Mouse (Mus musculus) left cerebral cortex, postnatal 36 days (tissue): ENCODE measurements around the gene Prkn. TPM values are rescaled to one million over a fixed set of nuclear protein-coding genes. Genes with fewer than 3 reads are reported as not detected.
A peak's percentile ranks its signal among the peaks of the same experiment; 100 is the strongest.

Experiments used
- DNase-seq, 2 experiments: peaks; one replicate each; pipeline ENCODE4 v3.0.0; 2021 to 2022; ENCODE audit warnings: low spot score in 2 of 2, mixed read lengths in 1 of 2
- intact Hi-C: fragments of 180-260 bp; cut with DNase I; formaldehyde crosslinking; loops from one replicate; pipeline ENCODE4 v1.15.1; 2025
- total RNA-seq, 2 experiments: library from RNA; stranded (reverse); gene quantifications; 2 replicates each; pipeline ENCODE4 v1.2.3; 2021

Prkn gene
- total RNA-seq, 2 experiments from 2014 or later = 15.0 to 20.2 TPM

GRCm38 (mm10) chr17:11462721-11463120, 622.5 kb downstream of the Prkn start:
- no peak for DNase-seq

DNA sequence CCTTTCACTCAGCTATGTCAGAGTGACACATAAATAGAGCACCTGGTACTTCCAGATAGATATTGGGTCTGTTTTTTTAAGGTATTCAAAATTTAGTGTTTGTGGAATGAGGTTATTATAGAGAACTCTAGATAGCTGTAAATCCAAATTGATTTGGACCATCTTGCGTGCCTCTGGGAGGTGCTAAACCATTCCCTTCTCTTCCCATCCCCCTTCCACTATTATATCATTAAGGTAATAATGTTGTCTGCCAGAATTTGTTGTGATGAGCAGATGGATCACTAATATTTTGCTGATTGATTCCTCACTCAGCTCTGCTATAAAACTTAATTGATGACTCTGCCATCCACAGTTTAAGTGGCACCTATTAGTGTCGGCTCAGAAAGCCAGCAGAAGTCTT, 625.9 kb downstream of the Prkn start:
- intact Hi-C loops = no loop called here
- DNase-seq = no peak

More at GRCm38 (mm10) chr17:11462721-11463120, 622.5 kb downstream of the Prkn start:
- intact Hi-C loops = no loop called here

GRCm38 (mm10) chr17:11468624-11469023, 628.4 kb downstream of the Prkn start:
- intact Hi-C loops = no loop called here
- DNase-seq = no peak

DNA sequence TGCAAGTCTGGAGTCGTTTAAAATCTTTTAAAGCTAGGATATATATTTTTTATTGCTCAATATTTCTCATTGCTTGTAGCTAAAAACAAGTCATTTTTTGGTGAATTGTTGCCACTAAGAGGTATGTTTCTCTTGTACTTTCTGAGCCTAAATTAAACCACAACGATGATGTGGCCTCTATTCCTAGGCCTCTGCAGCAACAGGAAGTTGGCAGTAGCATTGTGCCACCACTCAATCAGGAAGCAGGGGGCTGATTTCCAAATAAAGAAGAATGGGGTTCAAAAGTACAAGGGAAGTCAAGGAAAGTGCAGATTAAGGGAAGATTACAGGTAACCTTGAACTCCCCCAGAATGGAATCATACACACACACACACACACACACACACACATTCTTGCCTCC, 642.8 kb downstream of the Prkn start:
- DNase-seq = no peak
- intact Hi-C loops = no loop called here

DNA sequence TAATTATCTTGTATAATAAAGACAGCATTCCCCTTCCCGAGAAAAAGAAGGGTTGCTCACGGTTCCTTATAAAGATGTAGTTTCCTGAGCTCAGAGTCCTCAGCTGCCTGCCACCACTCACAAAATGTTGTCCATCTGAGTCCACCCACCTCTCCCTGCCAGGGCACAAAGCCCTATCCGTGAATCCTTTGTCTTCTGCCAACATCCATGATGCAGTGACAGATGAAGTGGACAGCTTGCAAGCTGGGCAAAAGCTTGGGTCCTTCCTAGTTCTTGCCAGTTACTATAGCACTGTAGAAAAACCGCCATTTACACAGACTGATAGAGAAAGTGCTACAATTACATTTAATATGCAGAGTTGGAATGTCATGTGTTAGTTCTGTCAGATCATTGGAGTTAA, 649.9 kb downstream of the Prkn start:
- no peak for DNase-seq
- intact Hi-C loops = no loop called here

DNA sequence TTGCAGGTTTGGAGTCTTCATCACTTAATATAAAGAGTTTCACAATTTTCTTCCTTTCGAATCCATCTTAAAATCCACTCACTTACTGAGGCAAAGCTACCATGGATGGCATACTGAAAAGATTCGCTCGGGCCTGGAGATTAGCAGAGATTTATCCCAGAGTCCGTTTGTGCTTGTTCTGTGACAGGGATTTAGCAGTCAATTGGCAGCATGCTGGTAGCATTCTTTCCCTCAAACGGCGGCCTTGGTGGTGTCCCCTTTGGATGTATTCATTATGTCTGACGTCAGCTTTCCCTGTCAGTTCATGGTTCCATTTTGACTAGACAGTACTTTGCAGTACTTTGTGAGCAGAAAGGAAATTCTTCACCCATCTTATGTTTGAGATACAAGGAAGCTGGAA, 662.4 kb downstream of the Prkn start:
- no peak for DNase-seq
- intact Hi-C loops = no loop called here

- intact Hi-C loops = no loop called here
Measured at GRCm38 (mm10) chr17:11504496-11504895, 664.3 kb downstream of the Prkn start.

DNA sequence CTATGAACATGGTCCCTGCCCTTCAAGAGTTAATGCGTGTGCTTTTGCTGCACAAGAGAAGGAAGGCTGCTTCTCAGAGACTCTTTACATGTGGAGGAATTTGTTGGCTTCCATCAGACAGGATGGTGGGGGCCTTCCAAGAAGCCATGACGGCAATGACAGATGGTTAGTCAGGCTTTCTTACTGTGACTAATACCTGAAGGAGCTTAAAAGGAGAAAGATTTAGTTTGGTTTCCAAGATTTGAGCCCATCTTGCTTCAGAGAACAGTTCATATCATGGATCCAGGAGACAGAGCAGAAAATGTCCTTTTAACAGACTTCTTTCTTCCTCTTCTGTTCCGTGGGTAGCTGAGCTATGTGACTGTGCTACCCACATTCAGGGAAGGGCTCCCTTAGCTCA, 666.9 kb downstream of the Prkn start:
- DNase-seq = peak in 1 of 2 experiments; percentile 21
- intact Hi-C loops = no loop called here

More at GRCm38 (mm10) chr17:11504496-11504895, 664.3 kb downstream of the Prkn start:
- no peak for DNase-seq

DNA sequence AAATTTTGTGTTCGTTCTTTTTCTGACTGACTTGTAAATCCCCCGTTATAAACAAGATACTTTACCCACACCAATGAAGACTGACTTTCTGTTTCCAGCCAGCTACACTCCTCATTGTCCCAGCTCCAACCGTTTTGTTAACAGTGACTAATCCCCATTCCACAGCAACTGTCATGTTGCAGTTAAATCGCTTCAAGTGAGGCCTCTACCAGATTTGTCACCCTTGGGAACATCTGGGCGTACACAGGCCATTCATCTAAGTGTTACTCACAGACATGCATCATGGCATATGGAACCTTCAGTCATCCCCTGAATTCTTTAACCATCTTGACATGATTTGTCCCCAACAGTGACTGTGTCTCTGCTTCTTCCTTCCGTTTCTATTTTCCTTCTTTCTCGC, 669.9 kb downstream of the Prkn start:
- intact Hi-C loops = no loop called here
- no peak for DNase-seq

DNA sequence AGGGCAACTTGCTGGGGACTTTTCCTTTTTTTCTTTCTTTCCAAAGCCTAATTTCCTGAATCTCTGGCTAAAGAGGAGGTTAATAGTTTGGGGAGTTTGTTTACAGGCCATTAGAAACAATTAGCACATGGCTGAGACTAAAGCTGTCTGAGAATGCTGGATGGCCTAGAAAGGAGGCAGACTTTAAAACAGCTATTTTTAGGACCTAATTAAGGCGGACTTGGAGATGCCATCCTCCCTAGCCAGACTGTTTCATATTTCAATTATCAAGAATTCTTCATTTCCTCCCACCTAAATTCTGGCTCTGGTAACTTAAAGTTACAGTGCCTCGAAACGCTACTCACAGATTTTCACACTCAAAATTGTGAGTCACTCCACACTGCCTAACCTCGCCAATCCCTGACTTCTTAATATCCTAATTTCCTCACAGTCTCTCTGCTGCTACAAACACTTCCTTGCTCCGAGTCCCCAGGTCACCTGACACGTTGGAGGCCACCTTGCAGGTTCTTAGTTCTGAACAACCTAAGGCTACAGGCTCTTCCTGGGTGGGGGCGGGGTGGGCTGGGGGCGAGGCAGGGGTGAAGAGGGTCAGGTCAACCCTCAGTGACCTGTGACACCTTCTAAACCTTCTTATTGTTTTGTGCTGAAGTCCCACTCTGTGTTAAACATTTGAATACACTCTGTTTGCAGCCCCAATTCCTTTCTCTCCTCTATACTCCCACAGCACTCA, 674.0 kb downstream of the Prkn start:
- intact Hi-C loops = no loop called here
- no peak for DNase-seq

DNA sequence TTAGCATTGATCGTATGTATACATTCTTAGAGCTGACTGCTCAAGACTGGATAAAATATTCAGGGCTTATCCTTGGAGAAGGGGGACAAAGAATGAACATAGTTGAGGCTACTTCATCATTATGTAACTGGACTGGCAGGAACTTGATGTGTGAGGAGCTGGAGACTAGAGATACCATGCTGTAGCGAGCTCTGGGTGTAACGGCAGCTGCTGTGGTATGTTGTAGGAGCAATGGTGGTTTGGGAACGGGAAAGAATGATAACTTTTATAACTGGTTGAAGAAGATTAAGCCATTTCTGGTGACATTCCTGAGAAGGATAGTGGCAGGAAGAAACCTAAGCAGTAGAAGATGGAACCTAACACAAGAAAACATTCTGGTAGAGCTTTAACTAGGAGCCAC, 675.4 kb downstream of the Prkn start:
- intact Hi-C loops = no loop called here
- DNase-seq = no peak

DNA sequence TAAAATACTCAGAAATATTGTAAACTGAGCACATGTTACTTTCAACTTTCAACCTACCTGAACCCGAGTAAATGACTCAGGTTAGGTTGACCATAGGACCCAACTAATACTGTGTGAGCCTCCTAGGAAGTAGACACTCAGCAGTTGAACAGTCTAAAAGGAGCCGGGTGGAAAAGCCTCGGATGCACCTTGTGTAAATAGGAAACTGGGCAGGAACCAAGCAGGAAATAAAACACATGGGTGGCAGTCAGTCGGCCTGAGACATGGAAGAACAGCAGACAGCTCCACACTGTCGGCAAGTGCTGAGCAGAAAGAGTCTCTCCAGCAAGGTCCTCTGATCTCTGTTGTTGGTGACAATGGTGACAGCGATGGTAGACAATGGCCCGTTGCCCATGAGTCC, 676.0 kb downstream of the Prkn start:
- intact Hi-C loops = no loop called here
- DNase-seq = no peak

DNA sequence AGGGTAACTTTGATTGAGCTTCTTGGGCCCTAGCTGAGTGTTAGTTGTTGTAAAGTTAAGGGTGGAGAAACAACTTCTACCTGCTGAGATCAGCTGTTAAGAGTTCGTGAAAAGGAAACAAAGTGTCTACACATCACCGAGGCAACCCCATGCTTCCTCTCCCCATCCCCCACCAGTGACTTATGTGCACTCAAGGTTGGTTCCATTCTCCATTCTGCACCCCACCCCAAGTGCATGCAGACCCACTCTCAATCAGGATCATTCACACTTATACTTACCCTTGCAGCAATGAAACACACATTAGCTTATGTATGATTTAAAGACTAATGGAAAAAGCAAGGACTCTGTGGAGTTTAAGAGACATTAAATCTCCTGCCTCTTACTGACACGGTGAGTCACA, 691.9 kb downstream of the Prkn start:
- intact Hi-C loops = no loop called here
- no peak for DNase-seq

GRCm38 (mm10) chr17:11532748-11533147, 692.6 kb downstream of the Prkn start:
- DNase-seq = no peak
- intact Hi-C loops = no loop called here

- intact Hi-C loops = no loop called here
- no peak for DNase-seq
Measured at GRCm38 (mm10) chr17:11533835-11534234, 693.7 kb downstream of the Prkn start.

- intact Hi-C loops = no loop called here
- no peak for DNase-seq
Measured at GRCm38 (mm10) chr17:11538826-11539225, 698.6 kb downstream of the Prkn start.

DNA sequence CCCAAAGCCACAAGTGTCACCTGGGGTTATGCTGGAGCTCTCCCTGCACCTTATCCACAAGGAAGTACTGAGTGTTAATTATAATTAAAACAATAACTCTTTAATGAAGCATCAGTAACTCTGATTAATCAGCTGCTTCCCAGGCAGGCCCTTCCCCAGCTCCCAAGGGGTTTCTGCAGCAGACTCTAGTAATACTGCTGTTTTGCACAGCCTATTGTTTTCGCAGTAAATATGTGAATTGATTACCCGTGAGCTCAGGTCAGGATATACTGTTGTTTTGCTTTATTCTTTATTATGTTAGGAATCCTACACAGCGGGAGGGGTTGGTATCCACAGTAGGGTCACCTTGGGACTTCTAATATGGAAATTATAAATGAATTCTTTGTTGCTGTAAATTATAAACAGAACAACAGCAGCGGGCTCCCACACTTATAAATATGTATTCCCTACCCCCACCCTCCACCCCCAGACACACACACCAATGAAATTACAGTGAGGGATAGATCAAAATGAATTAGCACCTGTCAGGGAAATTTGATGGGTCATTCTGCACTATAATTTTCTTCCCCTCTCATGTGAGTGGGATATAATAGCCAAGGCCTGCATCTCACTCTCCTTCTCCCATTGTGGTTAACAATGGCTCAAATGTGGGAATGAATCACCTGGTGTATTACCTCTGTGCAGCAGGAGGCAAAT, 701.9 kb downstream of the Prkn start:
- DNase-seq = no peak
- intact Hi-C loops = no loop called here

DNA sequence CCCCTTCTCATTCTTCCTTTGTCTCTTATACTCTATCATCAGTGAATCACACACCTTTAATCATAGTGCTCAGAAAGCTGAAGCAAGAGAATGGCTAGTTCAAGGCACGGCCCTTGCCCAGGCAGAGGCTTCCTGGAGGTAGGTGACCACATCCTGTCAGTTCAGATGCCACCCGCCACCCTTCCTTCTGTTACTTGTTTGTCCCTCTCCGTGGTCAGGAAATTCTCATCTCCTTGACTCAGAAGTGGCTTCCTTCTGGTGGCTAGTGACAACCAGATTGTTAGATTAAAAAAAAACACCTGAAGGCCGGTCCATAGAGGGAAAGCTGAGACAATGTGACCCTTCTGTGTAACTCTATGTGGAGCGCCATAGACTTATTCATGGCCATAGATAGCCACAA, 710.4 kb downstream of the Prkn start:
- DNase-seq = no peak
- intact Hi-C loops = no loop called here

DNA sequence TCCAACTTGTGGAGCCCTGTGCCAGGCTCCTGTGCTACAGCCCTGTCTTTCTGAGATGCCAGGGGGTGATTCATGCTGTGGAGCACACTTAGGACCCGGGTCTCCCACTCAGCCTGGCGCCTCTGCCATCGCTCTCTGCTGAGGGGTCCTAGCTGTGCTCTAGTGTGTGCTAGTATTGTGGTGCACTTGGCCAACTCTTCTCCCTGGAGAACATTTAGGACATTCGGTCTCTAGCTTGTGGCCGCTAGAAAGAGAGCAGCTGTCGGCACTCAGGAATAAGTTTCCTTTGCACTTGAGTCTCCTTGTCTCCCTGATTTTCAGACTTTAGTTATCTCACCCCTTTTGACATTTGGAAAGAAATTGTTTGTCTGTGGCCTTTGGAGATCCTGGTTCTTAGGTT, 725.5 kb downstream of the Prkn start:
- DNase-seq = no peak
- intact Hi-C loops = no loop called here

DNA sequence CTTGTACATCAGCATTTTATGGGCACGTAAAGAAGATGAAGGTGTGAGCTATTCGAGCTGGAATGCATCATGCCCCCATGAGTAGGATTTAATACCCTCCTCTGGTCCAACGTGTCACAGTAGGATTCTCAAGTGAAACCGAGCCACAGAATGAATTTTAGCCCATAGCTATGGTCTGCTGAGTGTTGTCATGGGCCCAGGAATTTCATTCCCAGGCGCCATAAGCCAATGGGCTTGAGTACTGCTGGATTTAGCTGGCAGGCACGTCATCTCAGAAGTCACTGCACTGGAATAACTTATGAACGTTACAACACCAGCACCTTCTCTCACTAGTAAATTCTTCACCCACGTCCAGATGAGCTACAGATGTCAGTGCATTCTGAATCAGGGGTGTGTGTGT, 730.2 kb downstream of the Prkn start:
- intact Hi-C loops = no loop called here
- DNase-seq = no peak

DNA sequence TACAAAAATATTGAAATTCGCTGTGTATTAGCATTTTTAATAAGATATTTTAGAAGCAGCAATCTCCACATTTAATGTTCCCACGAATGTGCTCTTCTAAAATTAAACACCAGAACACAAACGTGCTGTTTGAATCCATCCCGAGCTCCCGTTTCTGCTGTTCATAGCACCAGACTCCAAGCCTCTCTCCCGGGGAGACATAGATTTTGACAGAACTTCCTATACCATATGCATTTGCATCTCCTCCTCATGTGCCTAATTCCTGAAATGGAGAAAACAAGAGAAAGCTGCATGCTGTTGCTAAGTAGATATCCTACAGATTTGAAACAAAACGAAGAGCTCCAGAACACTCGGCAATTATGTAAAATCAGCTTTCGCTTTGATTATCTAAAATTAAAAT, 733.5 kb downstream of the Prkn start:
- peak; percentile 27 to 28 for DNase-seq
- intact Hi-C loops = no loop called here
